Mouse (Mus musculus): ENCODE results near the gene Slc25a17. TPM values are rescaled to one million over a fixed set of nuclear protein-coding genes. Genes with fewer than 3 reads are reported as not detected.

Slc25a17 gene
- 10 to 100 TPM; 40.9 to 46.8 (median 42.9) TPM for total RNA-seq (2022)

GRCm38 (mm10) chr15:81360345-81361021 lies at the start of gene Slc25a17:
Gene Slc25a17, minus strand, starts transcription at chr15:81360812.
- peak; percentile 91 to 94 for DNase-seq (ENCODE audit: low spot score in 2 of 2)

GRCm38 (mm10) chr15:81408199-81408598 lies 47.6 kb upstream of the Slc25a17 start, which contains the start of gene Dnajb7:
Gene Dnajb7, minus strand, starts transcription at chr15:81408299.
- DNase-seq (ENCODE audit: low spot score in 2 of 2) = no peak

GRCm38 (mm10) chr15:81405008-81405407 lies 44.4 kb upstream of the Slc25a17 start:
- no peak for DNase-seq (ENCODE audit: low spot score in 2 of 2)

GRCm38 (mm10) chr15:81399638-81400315 lies 39.2 kb upstream of the Slc25a17 start, which contains the start of the genes St13 and Xpnpep3:
Gene St13, minus strand, starts transcription at chr15:81400077.
Gene Xpnpep3, plus strand, starts transcription at chr15:81400138.
- peak; percentile 95 to 97 for DNase-seq (ENCODE audit: low spot score in 2 of 2)

GRCm38 (mm10) chr15:81399297-81399637 lies 38.7 kb upstream of the Slc25a17 start:
- no peak for DNase-seq (ENCODE audit: low spot score in 2 of 2)

- DNase-seq (ENCODE audit: low spot score in 2 of 2) = no peak
These were observed 37.6 kb upstream of the Slc25a17 start for GRCm38 (mm10) chr15:81398189-81398588.

- no peak for DNase-seq (ENCODE audit: low spot score in 2 of 2)
These were observed 33.8 kb upstream of the Slc25a17 start for GRCm38 (mm10) chr15:81394211-81394915.

GRCm38 (mm10) chr15:81392997-81393396 lies 32.4 kb upstream of the Slc25a17 start:
- DNase-seq (ENCODE audit: low spot score in 2 of 2) = peak; percentile 23 to 25

GRCm38 (mm10) chr15:81386327-81386726 lies 25.7 kb upstream of the Slc25a17 start:
- no peak for DNase-seq (ENCODE audit: low spot score in 2 of 2)

GRCm38 (mm10) chr15:81378845-81379244 lies 18.2 kb upstream of the Slc25a17 start:
- no peak for DNase-seq (ENCODE audit: low spot score in 2 of 2)

- no peak for DNase-seq (ENCODE audit: low spot score in 2 of 2)
These were observed 14.0 kb upstream of the Slc25a17 start for GRCm38 (mm10) chr15:81374621-81375020.

GRCm38 (mm10) chr15:81370356-81370755 lies 9.7 kb upstream of the Slc25a17 start:
- DNase-seq (ENCODE audit: low spot score in 2 of 2) = no peak

GRCm38 (mm10) chr15:81368601-81369000 lies 8.0 kb upstream of the Slc25a17 start:
- no peak for DNase-seq (ENCODE audit: low spot score in 2 of 2)

GRCm38 (mm10) chr15:81366241-81366640 lies 5.6 kb upstream of the Slc25a17 start:
- DNase-seq (ENCODE audit: low spot score in 2 of 2) = no peak

GRCm38 (mm10) chr15:81365246-81365645 lies 4.6 kb upstream of the Slc25a17 start:
- no peak for DNase-seq (ENCODE audit: low spot score in 2 of 2)

GRCm38 (mm10) chr15:81364271-81364670 lies 3.7 kb upstream of the Slc25a17 start:
- DNase-seq (ENCODE audit: low spot score in 2 of 2) = no peak

GRCm38 (mm10) chr15:81362501-81362900 lies 1.9 kb upstream of the Slc25a17 start:
- DNase-seq (ENCODE audit: low spot score in 2 of 2) = no peak

GRCm38 (mm10) chr15:81361417-81362015 lies 904 bp upstream of the Slc25a17 start:
- DNase-seq (ENCODE audit: low spot score in 2 of 2) = no peak

GRCm38 (mm10) chr15:81361022-81361404 lies 401 bp upstream of the Slc25a17 start:
- DNase-seq (ENCODE audit: low spot score in 2 of 2) = no peak

GRCm38 (mm10) chr15:81359421-81359820 lies 1.2 kb downstream of the Slc25a17 start:
- DNase-seq (ENCODE audit: low spot score in 2 of 2) = no peak

GRCm38 (mm10) chr15:81358943-81359342 lies 1.7 kb downstream of the Slc25a17 start:
- DNase-seq (ENCODE audit: low spot score in 2 of 2) = no peak

- DNase-seq (ENCODE audit: low spot score in 2 of 2) = no peak
These were observed 3.7 kb downstream of the Slc25a17 start for GRCm38 (mm10) chr15:81356946-81357345.

All from layer of hippocampus, adult 8-10 months (tissue).